Mouse (Mus musculus): ENCODE data around the gene Klf9. TPM values are rescaled to one million over a fixed set of nuclear protein-coding genes. Genes with fewer than 3 reads are reported as not detected.

Klf9 gene
- total RNA-seq, 2 experiments from 2014 or later: 144 to 162 TPM

DNA sequence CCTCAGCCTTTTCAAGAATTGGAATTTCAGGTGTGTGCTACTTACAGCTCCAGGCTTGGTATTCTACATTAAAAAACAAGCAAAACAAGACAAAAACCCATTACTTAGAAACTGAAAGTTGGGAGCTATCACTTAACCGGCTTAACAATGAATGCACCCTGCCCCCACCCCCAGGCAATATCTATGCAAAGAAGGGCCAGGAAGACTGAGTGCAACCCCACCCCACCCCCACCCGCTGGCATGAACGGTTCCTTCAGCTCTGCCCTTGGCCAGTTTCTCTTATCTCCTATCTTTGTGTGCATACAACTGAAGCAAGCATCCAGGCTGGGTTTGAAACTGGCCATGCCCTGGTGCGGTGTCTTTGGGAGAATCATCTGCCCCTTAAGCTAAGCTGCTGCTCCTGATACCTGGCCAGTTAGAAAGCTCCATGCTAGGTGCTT is 11.2 kb downstream of the Klf9 start:
- TF ChIP-seq CTCF (IDR thresholded peaks at IDR 0.05): no peak
- Histone ChIP-seq H3K27ac (peak overlapping the region; percentile 100), H3K4me3 (peak overlapping the region; percentile 91)
- DNase-seq: no peak
- intact Hi-C loops (cut with DNase I): no loop called here

DNA sequence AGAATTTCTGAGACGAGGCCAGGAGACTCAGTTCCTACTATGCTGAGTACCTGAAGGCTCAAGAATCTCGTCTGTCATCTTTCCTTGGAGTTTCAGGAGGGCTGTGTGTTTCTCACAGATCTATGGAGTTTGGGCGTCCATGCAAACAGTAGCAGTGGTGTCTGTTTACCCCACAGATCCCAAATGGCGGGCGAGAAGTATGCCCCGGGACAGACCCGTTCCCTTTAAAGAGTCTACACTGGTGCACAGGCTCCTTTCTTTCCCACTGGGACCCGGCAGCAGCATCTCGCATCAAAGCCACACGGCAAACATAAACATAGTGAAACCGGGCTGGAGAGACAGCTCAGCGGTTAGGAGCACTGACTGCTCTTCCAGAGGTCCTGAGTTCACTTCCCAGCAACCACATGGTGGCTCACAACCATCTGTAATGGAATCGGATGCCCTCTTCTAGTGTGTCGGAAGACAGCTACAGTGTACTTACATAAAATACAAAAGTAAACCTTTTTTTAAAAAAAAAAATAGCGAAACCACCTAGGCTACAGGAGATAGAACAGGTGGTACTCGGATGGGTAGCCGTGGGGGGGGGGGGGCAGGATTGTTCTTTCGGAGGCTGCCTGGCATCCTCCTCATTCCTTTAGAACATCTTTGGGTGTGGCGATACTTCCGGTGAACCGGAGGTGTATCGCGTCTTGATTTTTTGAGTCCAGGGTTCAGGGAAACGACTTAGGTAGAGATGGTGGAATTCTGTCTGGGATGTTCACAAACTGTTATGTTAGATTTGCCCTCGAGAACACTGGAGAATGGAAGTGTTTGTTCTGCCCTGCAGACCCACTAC is 12.0 kb downstream of the Klf9 start:
- no peak for DNase-seq
- TF ChIP-seq CTCF (IDR thresholded peaks at IDR 0.05): no peak
- intact Hi-C loops (cut with DNase I): no loop called here
- peak overlapping the region; percentile 100 for H3K27ac ChIP-seq
- peak overlapping the region; percentile 91 for H3K4me3 ChIP-seq

DNA sequence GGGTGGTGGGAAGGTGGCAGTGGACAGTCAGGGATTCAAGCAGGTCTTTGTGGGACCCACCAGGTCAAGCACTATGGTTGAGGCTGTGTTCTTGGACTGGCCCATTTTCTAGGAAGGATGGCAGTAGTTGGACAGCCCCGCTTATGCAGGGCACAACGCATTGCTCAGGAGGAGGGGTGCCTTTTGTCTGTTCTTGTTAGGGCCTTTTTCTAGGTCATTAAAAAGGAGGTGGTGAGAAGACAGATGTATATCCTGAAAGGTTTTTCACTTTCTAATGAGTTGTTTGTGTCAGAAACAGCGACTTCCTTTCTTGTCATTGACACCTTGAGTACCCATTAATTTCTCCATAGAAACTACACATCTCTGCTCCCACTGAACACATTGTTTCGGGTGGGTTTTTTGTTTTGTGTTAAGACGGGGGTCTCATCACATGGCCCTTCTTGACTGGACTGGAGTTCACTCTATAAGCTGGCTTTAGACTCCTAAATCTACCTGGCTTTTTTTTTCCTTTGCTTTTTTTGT is 12.6 kb downstream of the Klf9 start:
- no peak for TF ChIP-seq CTCF (IDR thresholded peaks at IDR 0.05)

DNA sequence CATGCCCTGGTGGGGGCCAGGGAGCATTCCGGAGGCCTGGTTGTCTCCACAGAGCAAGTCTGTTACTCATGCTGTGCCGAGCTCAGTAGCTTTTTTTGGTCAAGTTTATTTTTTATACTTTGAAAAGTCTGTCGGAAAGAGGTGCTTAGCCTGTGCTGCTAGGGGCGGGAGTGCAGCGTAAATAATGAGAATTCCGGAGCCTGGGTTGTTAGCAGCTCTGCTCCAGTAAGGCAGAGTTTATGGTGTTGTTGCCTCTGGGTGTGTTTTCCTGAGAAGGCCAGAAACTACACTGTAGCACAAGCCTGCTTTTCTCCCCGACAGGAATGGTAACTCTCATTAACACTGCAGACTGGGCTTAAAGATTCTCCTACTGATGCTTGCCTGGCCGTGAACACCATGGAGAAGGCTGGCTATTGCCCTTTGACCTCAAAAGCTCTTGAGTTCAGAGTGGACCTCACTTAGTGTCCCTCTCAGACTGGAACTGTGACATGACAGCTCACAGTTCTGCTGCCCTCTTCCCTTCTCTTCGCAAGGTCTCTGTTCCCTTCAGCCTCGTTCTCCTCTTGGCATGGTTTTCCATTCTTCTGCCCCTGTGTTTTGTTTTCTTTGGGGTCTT is 18.9 kb downstream of the Klf9 start:
- intact Hi-C loops (cut with DNase I): loop anchor here (10.0 kb wide), 1 partner anchor 55 kb away; no protein-coding TSS in a partner anchor
- DNase-seq: no peak
- Histone ChIP-seq H3K4me3 (peak overlapping the region; percentile 56), H3K27ac (peak overlapping the region; percentile 84)
- TF ChIP-seq CTCF (IDR thresholded peaks at IDR 0.05): no peak

More for the DNA sequence above, 12.6 kb downstream of the Klf9 start:
- peak overlapping the region; percentile 91 for H3K4me3 ChIP-seq
- DNase-seq: no peak
- intact Hi-C loops (cut with DNase I): no loop called here
- peak overlapping the region; percentile 100; the same call in 1 of the 2 replicates for H3K27ac ChIP-seq

DNA sequence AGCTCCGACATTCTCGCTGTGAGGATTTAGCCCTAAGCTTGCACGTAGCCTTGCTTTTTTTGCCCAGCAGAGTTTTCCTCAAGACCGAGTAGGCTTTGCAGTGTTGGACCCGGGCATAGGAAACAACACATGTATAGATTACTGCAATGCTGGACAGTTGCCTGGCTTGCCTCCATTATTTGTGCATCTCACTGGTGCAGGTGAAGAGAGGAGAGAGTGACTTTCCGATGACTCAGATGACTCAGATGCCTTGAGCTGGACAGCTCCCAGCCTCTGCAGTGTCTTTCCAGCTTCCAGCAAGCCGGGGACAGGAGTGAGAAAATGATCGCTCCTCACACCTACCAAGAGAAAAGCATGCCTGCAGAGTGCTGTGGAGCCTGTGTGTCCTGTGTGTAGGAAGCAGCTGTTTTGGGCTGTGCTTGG is 21.4 kb downstream of the Klf9 start:
- DNase-seq: peak; percentile 77
- TF ChIP-seq CTCF (IDR thresholded peaks at IDR 0.05): no peak
- intact Hi-C loops (cut with DNase I): loop anchor here (10.0 kb wide), 1 partner anchor 52 kb away; no protein-coding TSS in a partner anchor
- H3K4me3 ChIP-seq: peak overlapping the region; percentile 42
- peak overlapping the region; percentile 84 for H3K27ac ChIP-seq

DNA sequence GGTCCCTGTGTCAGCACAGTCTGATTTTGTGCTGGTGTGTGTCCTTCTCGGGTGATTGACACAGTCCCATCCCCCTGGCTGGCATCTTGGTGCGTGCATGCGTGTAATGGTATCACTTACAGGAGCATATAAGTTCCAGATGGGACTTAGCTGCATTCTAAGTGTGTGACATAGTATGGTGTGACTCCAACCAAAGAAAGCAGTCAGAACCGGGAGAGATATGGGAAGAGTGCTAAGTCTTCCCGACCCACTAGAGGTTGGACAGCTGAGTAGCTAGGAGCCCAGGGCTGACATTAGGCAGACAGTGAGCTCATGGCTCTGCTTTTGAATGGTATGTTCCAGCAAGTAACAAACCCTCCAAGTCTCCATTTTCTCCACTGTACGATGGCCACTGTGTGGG is 21.9 kb downstream of the Klf9 start:
- intact Hi-C loops (cut with DNase I): loop anchor here (10.0 kb wide), 1 partner anchor 52 kb away; no protein-coding TSS in a partner anchor
- H3K27ac ChIP-seq: peak overlapping the region; percentile 84
- TF ChIP-seq CTCF (IDR thresholded peaks at IDR 0.05): no peak
- peak overlapping the region; percentile 42 for H3K4me3 ChIP-seq
- peak; percentile 62 for DNase-seq

DNA sequence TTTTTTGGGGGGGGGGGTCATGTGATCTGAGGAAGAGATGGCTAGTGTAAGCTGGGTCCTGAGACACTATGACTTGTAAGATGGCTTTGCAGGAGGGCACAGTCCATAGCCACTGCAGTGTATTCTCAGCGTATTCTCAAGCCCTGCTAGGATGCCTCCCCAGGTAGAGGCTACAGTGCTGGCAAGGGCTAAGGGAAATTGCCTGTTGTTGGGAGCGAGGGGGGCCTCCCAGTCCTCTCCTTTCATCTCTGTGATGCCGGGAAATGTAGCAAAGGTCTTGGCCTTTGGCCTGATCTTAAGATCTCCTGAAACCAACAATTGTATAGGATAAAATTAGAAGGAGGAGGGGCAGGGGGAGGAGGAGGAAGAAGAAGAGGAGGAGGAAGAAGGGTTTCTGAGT is 22.3 kb downstream of the Klf9 start:
- Histone ChIP-seq H3K27ac (peak overlapping the region; percentile 84), H3K4me3 (peak overlapping the region; percentile 42)
- DNase-seq: no peak
- no peak for TF ChIP-seq CTCF (IDR thresholded peaks at IDR 0.05)
- intact Hi-C loops (cut with DNase I): loop anchor here (10.0 kb wide), 1 partner anchor 51 kb away; no protein-coding TSS in a partner anchor

DNA sequence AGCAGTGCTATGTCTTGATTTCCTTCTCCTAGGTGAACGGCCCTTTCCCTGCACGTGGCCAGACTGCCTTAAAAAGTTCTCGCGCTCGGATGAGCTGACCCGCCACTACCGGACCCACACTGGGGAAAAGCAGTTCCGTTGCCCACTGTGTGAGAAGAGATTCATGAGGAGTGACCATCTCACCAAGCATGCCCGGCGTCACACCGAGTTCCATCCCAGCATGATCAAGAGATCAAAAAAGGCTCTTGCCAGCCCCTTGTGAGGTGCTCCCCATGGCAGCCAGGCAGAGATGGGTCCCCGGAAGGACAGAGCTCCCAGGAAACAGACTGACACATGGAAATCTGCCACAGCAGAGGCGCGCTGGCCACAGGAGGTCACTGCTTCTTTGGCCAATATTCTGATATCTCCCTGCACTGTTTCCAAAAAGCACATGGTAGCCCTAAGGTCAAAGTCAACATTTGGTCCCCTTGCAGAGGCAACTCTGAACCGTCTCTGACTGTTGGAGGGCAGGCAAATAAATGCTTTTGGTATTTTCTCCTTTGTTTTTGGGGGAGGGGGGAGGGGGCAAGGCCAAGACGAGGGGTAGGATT is 23.7 kb downstream of the Klf9 start:
- no peak overlapping the region for H3K4me3 ChIP-seq
- no peak for DNase-seq
- H3K27ac ChIP-seq: 0 out of 2 replicates have a peak overlapping the region, but pooled peaks have one; percentile 84
- TF ChIP-seq CTCF (IDR thresholded peaks at IDR 0.05): no peak; the same call in 1 of the 2 replicates
- intact Hi-C loops (cut with DNase I): loop anchor here (10.0 kb wide), 1 partner anchor 50 kb away; no protein-coding TSS in a partner anchor

DNA sequence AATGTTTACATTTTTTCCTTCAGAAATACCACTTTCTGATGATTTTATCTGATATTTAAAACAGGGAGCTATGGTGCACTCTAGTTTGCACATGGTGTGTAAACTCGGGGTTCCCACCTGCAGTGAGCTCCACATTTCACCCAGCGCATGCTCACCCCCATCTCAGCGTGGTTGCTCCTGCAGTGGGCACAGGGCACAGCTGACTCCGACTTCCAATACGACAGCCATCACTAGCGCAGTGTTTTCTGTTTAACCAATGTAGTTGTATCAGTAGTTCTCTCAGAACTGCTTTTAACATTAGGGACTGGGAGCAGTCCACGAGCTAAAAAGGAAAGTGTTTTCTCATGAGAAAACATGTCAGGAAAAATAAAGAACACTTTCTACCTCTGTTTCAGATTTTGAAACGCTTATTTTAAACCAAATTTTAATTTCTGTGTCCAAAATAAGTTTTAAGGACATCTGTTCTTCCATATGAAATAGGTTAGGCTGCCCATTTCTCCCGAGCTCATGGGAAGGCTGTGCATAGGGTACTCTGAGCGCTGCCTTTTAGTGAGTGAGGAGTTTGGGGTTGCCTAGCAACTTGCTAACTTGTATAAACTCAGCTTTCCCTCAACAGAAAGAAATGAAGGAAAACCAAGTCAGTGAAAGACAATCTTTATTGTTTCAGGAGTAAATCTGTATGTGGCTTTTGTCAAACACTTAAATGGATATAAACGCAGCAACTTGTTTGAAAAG is 25.7 kb downstream of the Klf9 start:
- no peak for DNase-seq
- no peak for TF ChIP-seq CTCF (IDR thresholded peaks at IDR 0.05)
- no peak overlapping the region for H3K27ac ChIP-seq
- H3K4me3 ChIP-seq: no peak overlapping the region
- intact Hi-C loops (cut with DNase I): loop anchor here (10.0 kb wide), 1 partner anchor 48 kb away; no protein-coding TSS in a partner anchor

DNA sequence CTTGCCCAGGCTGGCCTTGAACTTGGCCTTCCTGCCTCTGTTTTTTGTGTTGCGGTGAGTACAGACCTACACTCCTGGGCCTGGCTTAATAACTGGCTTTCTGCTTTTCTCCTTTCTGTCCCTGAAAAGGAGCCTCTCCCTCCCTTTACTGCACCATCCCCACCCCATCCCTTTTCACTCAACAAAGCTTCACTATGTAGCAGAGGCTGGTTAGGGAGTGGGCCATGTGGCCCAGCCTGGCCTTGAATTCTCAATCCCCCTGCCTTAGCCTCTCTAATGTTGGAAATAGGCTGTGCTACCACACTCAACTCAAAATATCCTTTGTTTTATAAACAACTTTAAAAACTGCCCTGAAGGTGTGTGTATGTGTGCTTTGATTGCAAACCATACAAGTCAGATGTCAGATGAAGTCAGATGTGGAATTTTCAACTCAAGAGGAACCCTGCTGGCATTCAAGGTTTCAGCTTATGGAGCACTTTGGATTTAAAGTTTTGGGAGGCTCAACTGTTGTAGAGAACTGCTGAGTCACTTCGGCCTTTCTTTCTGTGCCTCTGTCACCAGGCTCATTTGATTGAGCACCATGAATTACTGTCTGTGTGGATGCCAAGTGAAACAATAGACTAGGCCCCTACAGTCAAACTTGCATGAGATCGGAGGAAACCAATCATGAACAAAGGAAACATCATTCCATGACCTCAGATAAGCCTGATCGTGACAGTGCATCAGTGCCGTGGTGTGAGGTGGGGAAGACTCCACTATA is 28.1 kb downstream of the Klf9 start:
- no peak for TF ChIP-seq CTCF (IDR thresholded peaks at IDR 0.05)
- no peak overlapping the region for H3K4me3 ChIP-seq
- DNase-seq: no peak
- intact Hi-C loops (cut with DNase I): loop anchor here (10.0 kb wide), 1 partner anchor 46 kb away; no protein-coding TSS in a partner anchor
- H3K27ac ChIP-seq: peak overlapping the region; percentile 28; the same call in 1 of the 2 replicates

DNA sequence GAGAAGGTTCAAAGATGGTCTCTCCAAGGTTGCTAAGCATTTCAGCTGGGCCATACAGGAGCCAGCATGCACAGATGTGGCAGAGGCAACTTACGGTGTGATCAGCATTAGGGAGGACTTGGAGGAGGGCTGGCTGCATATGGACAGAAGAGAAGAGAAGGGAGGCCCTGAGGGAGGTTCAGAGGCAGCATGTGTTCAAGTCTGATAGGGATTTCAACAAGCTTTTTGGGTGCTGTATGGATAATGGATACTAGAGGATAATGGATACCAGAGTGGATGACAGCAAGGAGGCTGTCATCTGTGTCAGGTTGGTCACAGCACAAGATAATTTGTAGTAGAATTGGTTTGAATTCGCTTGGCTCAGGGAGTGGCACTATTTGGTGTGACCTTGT is 28.6 kb downstream of the Klf9 start:
- no peak overlapping the region for H3K4me3 ChIP-seq
- DNase-seq: no peak
- 0 out of 2 replicates have a peak overlapping the region, but pooled peaks have one; percentile 28 for H3K27ac ChIP-seq
- TF ChIP-seq CTCF (IDR thresholded peaks at IDR 0.05): no peak
- intact Hi-C loops (cut with DNase I): loop anchor here (10.0 kb wide), 1 partner anchor 45 kb away; no protein-coding TSS in a partner anchor
